Mouse (Mus musculus): Measurements from ENCODE around the gene Duox2. TPM values are rescaled to one million over a fixed set of nuclear protein-coding genes. Genes with fewer than 3 reads are reported as not detected.

The Duox2 gene
- total RNA-seq, 2 experiments from 2014 or later = 0.35 to 0.47 TPM

- no peak for DNase-seq
- intact Hi-C loops (cut with DNase I) = loop anchor here (5.0 kb wide), 1 partner anchor 60 kb away; no protein-coding TSS in a partner anchor
Measured at GRCm38 (mm10) chr2:122241935-122242334, 56.3 kb downstream of the Duox2 start.

GRCm38 (mm10) chr2:122241226-122241625 lies 57.0 kb downstream of the Duox2 start:
- intact Hi-C loops (cut with DNase I) = loop anchor here (5.0 kb wide), 1 partner anchor 61 kb away; no protein-coding TSS in a partner anchor
- no peak for DNase-seq

- DNase-seq = no peak
- intact Hi-C loops (cut with DNase I) = loop anchor here (5.0 kb wide), 1 partner anchor 62 kb away; no protein-coding TSS in a partner anchor
Measured at GRCm38 (mm10) chr2:122240735-122241134, 57.5 kb downstream of the Duox2 start.

GRCm38 (mm10) chr2:122237891-122238470 lies 60.3 kb downstream of the Duox2 start:
- DNase-seq = no peak
- intact Hi-C loops (cut with DNase I) = no loop called here

- no peak for DNase-seq
- intact Hi-C loops (cut with DNase I) = no loop called here
Measured at GRCm38 (mm10) chr2:122236321-122236720, 61.9 kb downstream of the Duox2 start.

GRCm38 (mm10) chr2:122235425-122235824 lies 62.8 kb downstream of the Duox2 start:
- DNase-seq = peak in 1 of 2 experiments; percentile 5
- intact Hi-C loops (cut with DNase I) = no loop called here

- peak; percentile 76 to 83 for DNase-seq
- intact Hi-C loops (cut with DNase I) = no loop called here
Measured at GRCm38 (mm10) chr2:122234611-122235288, 63.5 kb downstream of the Duox2 start, which contains the start of gene Sord. Gene Sord (plus strand): TSS chr2:122234749.

- DNase-seq = peak in 1 of 2 experiments; percentile 34
- intact Hi-C loops (cut with DNase I) = no loop called here
Measured at GRCm38 (mm10) chr2:122233759-122234557, 64.3 kb downstream of the Duox2 start.

GRCm38 (mm10) chr2:122233341-122233740 lies 64.9 kb downstream of the Duox2 start:
- intact Hi-C loops (cut with DNase I) = no loop called here
- DNase-seq = no peak

GRCm38 (mm10) chr2:122231616-122232015 lies 66.6 kb downstream of the Duox2 start:
- intact Hi-C loops (cut with DNase I) = no loop called here
- DNase-seq = no peak

GRCm38 (mm10) chr2:122230395-122230794 lies 67.9 kb downstream of the Duox2 start:
- intact Hi-C loops (cut with DNase I) = no loop called here

More at GRCm38 (mm10) chr2:122230395-122230794, 67.9 kb downstream of the Duox2 start:
- no peak for DNase-seq

Other genes starting within 250 kb of the Duox2 start
- 10 to 100 TPM; 10.7 to 11.0 TPM for gene Spg11, start 180.1 kb downstream of the Duox2 start, total RNA-seq (2021)
- 100 to 1,000 TPM; 162 to 248 TPM for gene B2m, start 150.8 kb downstream of the Duox2 start, total RNA-seq (2021)
- gene Trim69, start 137.7 kb downstream of the Duox2 start, total RNA-seq (2021) = under 1 TPM in 1 of 2 experiments, not detected in 1; 0.14 TPM
- gene Patl2, start 112.3 kb downstream of the Duox2 start, total RNA-seq (2021) = not detected
- not detected for gene Terb2, start 112.2 kb downstream of the Duox2 start, total RNA-seq (2021)
- gene Sord, start 63.7 kb downstream of the Duox2 start, total RNA-seq (2021) = 100 to 1,000 TPM; 162 to 168 TPM
- not detected for gene Duoxa2, start 451 bp upstream of the Duox2 start, total RNA-seq (2021)
- under 1 TPM in 1 of 2 experiments, not detected in 1; 0.39 TPM for gene Duoxa1, start 15.3 kb upstream of the Duox2 start, total RNA-seq (2021)
- gene Duox1, start 17.2 kb upstream of the Duox2 start, total RNA-seq (2021) = under 1 TPM; 0.17 to 0.27 TPM
- gene Shf, start 70.7 kb upstream of the Duox2 start, total RNA-seq (2021) = 1 to 10 TPM; 5.0 to 6.1 TPM
- 10 to 100 TPM; 21.7 to 22.4 TPM for gene Slc28a2, start 128.0 kb upstream of the Duox2 start, total RNA-seq (2021)
- gene Gm14085, start 186.5 kb upstream of the Duox2 start, total RNA-seq (2021) = under 1 TPM; 0.54 to 0.72 TPM

All from heart, postnatal 36 days (tissue).